Mouse (Mus musculus): ENCODE results near the gene Marveld3.

The Marveld3 gene

GRCm38 (mm10) chr8:109904928-109905668, 56.9 kb downstream of the Marveld3 start:
- DNase-seq (ENCODE audit: low read depth, low spot score), result no peak

DNA sequence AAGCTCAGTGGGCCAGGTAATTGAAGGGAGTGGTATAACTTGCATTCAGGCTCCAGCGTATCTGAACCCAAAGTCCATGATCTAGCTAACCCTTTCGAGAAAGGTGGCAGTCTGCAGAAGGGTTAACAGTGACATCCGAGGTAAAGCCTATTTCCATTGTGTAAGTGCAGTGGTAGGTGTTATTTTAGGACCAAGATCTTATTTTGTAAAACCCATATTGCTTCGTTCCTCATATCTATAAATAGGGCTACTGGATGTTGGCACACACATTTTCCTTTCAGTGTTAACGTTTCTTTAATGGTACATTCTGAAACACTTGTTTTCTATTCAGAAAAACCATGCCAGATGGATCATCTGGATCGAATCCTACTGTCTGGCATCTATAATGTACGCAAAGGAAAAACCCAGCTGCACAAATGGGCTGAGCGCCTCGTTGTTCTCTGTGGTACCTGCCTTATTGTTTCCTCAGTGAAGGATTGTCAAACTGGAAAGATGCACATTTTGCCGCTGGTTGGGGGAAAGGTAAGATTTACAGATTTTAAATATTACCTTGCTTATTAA, 58.0 kb downstream of the Marveld3 start:
- DNase-seq (ENCODE audit: low read depth, low spot score), result no peak

GRCm38 (mm10) chr8:109902379-109902778, 59.6 kb downstream of the Marveld3 start:
- DNase-seq (ENCODE audit: low read depth, low spot score), result no peak
